8 mouse cellular contexts compared by ENCODE assay signal in genomic region chr5:114702403-114703392, GRCm38 (mm10). TPM values are rescaled to one million over a fixed set of nuclear protein-coding genes. Genes with fewer than 3 reads are reported as not detected.
A peak's percentile ranks its signal among the peaks of the same experiment; 100 is the strongest.
DNase-seq lines count a peak whose midpoint lies in the region; ATAC-seq lines count a peak whose summit lies in the region.

No protein-coding gene starts in this region.

- no peak for ATAC-seq in CD4-positive, CD25-positive, alpha-beta regulatory T cell, adult 4 months
- ATAC-seq in limb, embryonic 11.5 days (ENCODE audit: insufficient number of reproducible peaks, low FRiP score, low TSS enrichment, low read depth) = no peak

- H3K27ac ChIP-seq in limb, embryonic 11.5 days (replicated peaks; ENCODE audit: low read depth, low read length) = no peak overlapping the region
- no peak overlapping the region for H3K27ac ChIP-seq in limb, embryonic 10.5 days

- 64% methylated on average over 14 of the region's 14 CpGs for WGBS in limb, embryonic 11.5 days
- 67% methylated on average over 14 of the region's 14 CpGs for WGBS in limb, embryonic 10.5 days

- peak; percentile 25 for DNase-seq in CD4-positive, CD25-positive, alpha-beta regulatory T cell, adult 2 months (ENCODE audit: low read depth, low spot score)
- peak; percentile 35 for DNase-seq in limb, embryonic 11.5 days (ENCODE audit: low spot score)
- DNase-seq in limb, embryonic 10.5 days (ENCODE audit: low spot score) = no peak
- peak; percentile 11 for DNase-seq in forelimb bud, embryonic 11.5 days (ENCODE audit: low read depth, low spot score)
- DNase-seq in lung, postnatal 36 days = peak; percentile 52
- no peak for DNase-seq in layer of hippocampus, adult 9-10 months (ENCODE audit: low spot score)
- no peak for DNase-seq in gastrocnemius, postnatal 4 days (ENCODE audit: low spot score in 2 of 2)

- H3K4me2 ChIP-seq in limb, embryonic 11.5 days (ENCODE audit: low read depth, severe bottlenecking) = no peak overlapping the region

- no peaks in the 10 kb centered on the region for H3K9me3 ChIP-seq in limb, embryonic 11.5 days (ENCODE audit: control insufficient read depth, low read length)
- H3K9me3 ChIP-seq in limb, embryonic 10.5 days (replicated peaks) = no peaks in the 10 kb centered on the region

- no peaks in the 10 kb centered on the region for H3K4me1 ChIP-seq in limb, embryonic 11.5 days (ENCODE audit: control insufficient read depth, insufficient read depth, low read length)
- H3K4me1 ChIP-seq in limb, embryonic 10.5 days = 0 out of 2 replicates have a peak, but pooled peaks cover 3% of the 10 kb centered on the region

- no peaks in the 10 kb centered on the region for H3K36me3 ChIP-seq in limb, embryonic 11.5 days (ENCODE audit: control insufficient read depth, insufficient read depth, low read length)
- H3K36me3 ChIP-seq in limb, embryonic 10.5 days = no peaks in the 10 kb centered on the region

- no peak overlapping the region for H3K4me3 ChIP-seq in limb, embryonic 11.5 days (ENCODE audit: low read depth, low read length)
- no peak overlapping the region for H3K4me3 ChIP-seq in limb, embryonic 10.5 days

- H3K9ac ChIP-seq in limb, embryonic 11.5 days (ENCODE audit: low read length) = no peak overlapping the region

- H3K27me3 ChIP-seq in limb, embryonic 11.5 days (ENCODE audit: control insufficient read depth, insufficient read depth, low read length) = no peaks in the 10 kb centered on the region
- H3K27me3 ChIP-seq in limb, embryonic 10.5 days (ENCODE audit: low read depth, poor library complexity, severe bottlenecking) = no peaks in the 10 kb centered on the region

RNA-seq across cellular contexts. Expression of gene Tchp, which starts 4.9 kb away (rescaled TPM):
- polyA plus RNA-seq in CD4-positive, CD25-positive, alpha-beta regulatory T cell, adult 4 months (2017; shearing (Covaris generic)) = 10 to 100 TPM in 1 of 2 experiments, 1 to 10 TPM in 1; 3.7 to 14.3 TPM
- polyA plus RNA-seq in limb, embryonic 11.5 days (2014; fragmentation: Nextera tagmentation; extraction: Ambion mirVana) = 14.5 and 16.1 TPM in 2 replicates
- 18.8 and 22.0 TPM in 2 replicates for polyA plus RNA-seq in limb, embryonic 10.5 days (2016; fragmentation: Nextera tagmentation; extraction: Ambion mirVana)
- 1 to 10 TPM; 6.3 to 6.9 TPM for total RNA-seq in gastrocnemius, postnatal 4 days (2021)

RNA-seq across cellular contexts. Expression of gene Gltp, which starts 11.9 kb away (rescaled TPM):
- 100 to 1,000 TPM; 217 to 251 TPM for polyA plus RNA-seq in CD4-positive, CD25-positive, alpha-beta regulatory T cell, adult 4 months (2017; shearing (Covaris generic))
- 69.0 and 73.9 TPM in 2 replicates for polyA plus RNA-seq in limb, embryonic 11.5 days (2014; fragmentation: Nextera tagmentation; extraction: Ambion mirVana)
- 65.4 and 78.6 TPM in 2 replicates for polyA plus RNA-seq in limb, embryonic 10.5 days (2016; fragmentation: Nextera tagmentation; extraction: Ambion mirVana)
- 10 to 100 TPM; 26.4 to 31.8 TPM for total RNA-seq in gastrocnemius, postnatal 4 days (2021)

RNA-seq across cellular contexts. Expression of gene Trpv4, which starts 44.5 kb away (rescaled TPM):
- 1 to 10 TPM in 1 of 2 experiments, under 1 TPM in 1; 0.13 to 1.4 TPM for polyA plus RNA-seq in CD4-positive, CD25-positive, alpha-beta regulatory T cell, adult 4 months (2017; shearing (Covaris generic))
- polyA plus RNA-seq in limb, embryonic 11.5 days (2014; fragmentation: Nextera tagmentation; extraction: Ambion mirVana) = 0.53 and 0.55 TPM in 2 replicates
- 0.31 TPM in 2 replicates for polyA plus RNA-seq in limb, embryonic 10.5 days (2016; fragmentation: Nextera tagmentation; extraction: Ambion mirVana)
- 1 to 10 TPM; 1.6 to 1.8 TPM for total RNA-seq in gastrocnemius, postnatal 4 days (2021)

Comparison
In these comparisons a context has a peak if more than half of its experiments do, and no peak if none do; other contexts are left out.
1. DNase-seq: peak in CD4-positive, CD25-positive, alpha-beta regulatory T cell, adult 2 months (single experiment), limb, embryonic 11.5 days (single experiment), forelimb bud, embryonic 11.5 days (single experiment) and lung, postnatal 36 days (single experiment); none in limb, embryonic 10.5 days (single experiment), layer of hippocampus, adult 9-10 months (single experiment) and gastrocnemius, postnatal 4 days (0 of 2).